Mouse (Mus musculus): ENCODE results near the gene Cyp2b10. TPM values are rescaled to one million over a fixed set of nuclear protein-coding genes. Genes with fewer than 3 reads are reported as not detected.

Cyp2b10 gene
- not detected in 2 replicates for polyA plus RNA-seq (2012; ENCODE audit: insufficient read depth, insufficient read length, low replicate concordance, missing spikeins)

- no peak within 1 kb of the TSS for H3K27ac ChIP-seq (ENCODE audit: insufficient read depth, low read depth, low read length)
- 76% methylated on average over 6 of the region's 6 CpGs for WGBS
- no peaks in the 10 kb centered on the region for H3K4me1 ChIP-seq (ENCODE audit: control insufficient read depth, insufficient read depth, low read length)
- TF ChIP-seq POLR2A (IDR thresholded peaks at IDR 0.05; ENCODE audit: insufficient read depth, low read depth, low read length) (no peak), CTCF (IDR thresholded peaks at IDR 0.05; ENCODE audit: insufficient read depth, low read depth, low read length) (no peak)
- no peak within 1 kb of the TSS for H3K4me3 ChIP-seq (ENCODE audit: insufficient read depth, low read depth, low read length)
These were observed at the start of gene Cyp2b10 for GRCm38 (mm10) chr7:25897411-25897810. Cyp2b10 (plus strand) TSS chr7:25897620.

- Histone ChIP-seq H3K4me3 (ENCODE audit: insufficient read depth, low read depth, low read length) (peak overlapping the region; percentile 59), H3K4me1 (ENCODE audit: control insufficient read depth, insufficient read depth, low read length) (no peaks in the 10 kb centered on the region), H3K27ac (ENCODE audit: insufficient read depth, low read depth, low read length) (no peak overlapping the region)
- WGBS, result 10% methylated on average over 13 of the region's 13 CpGs
- TF ChIP-seq CTCF (IDR thresholded peaks at IDR 0.05; ENCODE audit: insufficient read depth, low read depth, low read length) (peak; percentile 46; the same call in 1 of the 2 replicates), POLR2A (IDR thresholded peaks at IDR 0.05; ENCODE audit: insufficient read depth, low read depth, low read length) (no peak)
These were observed 49.5 kb upstream of the Cyp2b10 start for GRCm38 (mm10) chr7:25847722-25848443.

GRCm38 (mm10) chr7:25848444-25848812 is 49.0 kb upstream of the Cyp2b10 start:
- Histone ChIP-seq H3K4me3 (ENCODE audit: insufficient read depth, low read depth, low read length) (peak overlapping the region; percentile 59), H3K27ac (ENCODE audit: insufficient read depth, low read depth, low read length) (no peak overlapping the region), H3K4me1 (ENCODE audit: control insufficient read depth, insufficient read depth, low read length) (no peaks in the 10 kb centered on the region)
- TF ChIP-seq POLR2A (IDR thresholded peaks at IDR 0.05; ENCODE audit: insufficient read depth, low read depth, low read length), result no peak
- no peak for TF ChIP-seq CTCF (IDR thresholded peaks at IDR 0.05; ENCODE audit: insufficient read depth, low read depth, low read length)
- whole genome bisulfite sequencing, result 17% methylated on average over 11 of the region's 11 CpGs

- TF ChIP-seq POLR2A (IDR thresholded peaks at IDR 0.05; ENCODE audit: insufficient read depth, low read depth, low read length) (no peak), CTCF (IDR thresholded peaks at IDR 0.05; ENCODE audit: insufficient read depth, low read depth, low read length) (peak; percentile 53; the same call in 1 of the 2 replicates)
- Histone ChIP-seq H3K4me1 (ENCODE audit: control insufficient read depth, insufficient read depth, low read length) (no peaks in the 10 kb centered on the region), H3K27ac (ENCODE audit: insufficient read depth, low read depth, low read length) (no peak overlapping the region), H3K4me3 (ENCODE audit: insufficient read depth, low read depth, low read length) (no peak overlapping the region)
- 34% methylated on average over 8 of the region's 8 CpGs for WGBS
These were observed 42.3 kb upstream of the Cyp2b10 start for GRCm38 (mm10) chr7:25855082-25855481.

- Histone ChIP-seq H3K27ac (ENCODE audit: insufficient read depth, low read depth, low read length) (no peak overlapping the region), H3K4me3 (ENCODE audit: insufficient read depth, low read depth, low read length) (no peak overlapping the region), H3K4me1 (ENCODE audit: control insufficient read depth, insufficient read depth, low read length) (no peaks in the 10 kb centered on the region)
- no peak for TF ChIP-seq POLR2A (IDR thresholded peaks at IDR 0.05; ENCODE audit: insufficient read depth, low read depth, low read length)
- WGBS, result 22% methylated on average over 9 of the region's 9 CpGs
These were observed 37.2 kb upstream of the Cyp2b10 start for GRCm38 (mm10) chr7:25859962-25860870.

GRCm38 (mm10) chr7:25862365-25862764 is 35.1 kb upstream of the Cyp2b10 start:
- TF ChIP-seq POLR2A (IDR thresholded peaks at IDR 0.05; ENCODE audit: insufficient read depth, low read depth, low read length) (no peak), CTCF (IDR thresholded peaks at IDR 0.05; ENCODE audit: insufficient read depth, low read depth, low read length) (no peak)
- no peaks in the 10 kb centered on the region for H3K4me1 ChIP-seq (ENCODE audit: control insufficient read depth, insufficient read depth, low read length)
- no peak overlapping the region for H3K27ac ChIP-seq (ENCODE audit: insufficient read depth, low read depth, low read length)
- WGBS, result 85% methylated on average over 2 of the region's 2 CpGs
- no peak overlapping the region for H3K4me3 ChIP-seq (ENCODE audit: insufficient read depth, low read depth, low read length)

GRCm38 (mm10) chr7:25863756-25864155 is 33.7 kb upstream of the Cyp2b10 start:
- no peak overlapping the region for H3K4me3 ChIP-seq (ENCODE audit: insufficient read depth, low read depth, low read length)
- WGBS, result 52% methylated on average over 3 of the region's 3 CpGs
- no peak for TF ChIP-seq CTCF (IDR thresholded peaks at IDR 0.05; ENCODE audit: insufficient read depth, low read depth, low read length)
- no peak for TF ChIP-seq POLR2A (IDR thresholded peaks at IDR 0.05; ENCODE audit: insufficient read depth, low read depth, low read length)
- no peaks in the 10 kb centered on the region for H3K4me1 ChIP-seq (ENCODE audit: control insufficient read depth, insufficient read depth, low read length)
- H3K27ac ChIP-seq (ENCODE audit: insufficient read depth, low read depth, low read length), result no peak overlapping the region

GRCm38 (mm10) chr7:25864861-25865260 is 32.6 kb upstream of the Cyp2b10 start:
- 40% methylated on average over 5 of the region's 5 CpGs for WGBS
- Histone ChIP-seq H3K4me1 (ENCODE audit: control insufficient read depth, insufficient read depth, low read length) (no peaks in the 10 kb centered on the region), H3K4me3 (ENCODE audit: insufficient read depth, low read depth, low read length) (no peak overlapping the region), H3K27ac (ENCODE audit: insufficient read depth, low read depth, low read length) (no peak overlapping the region)
- no peak for TF ChIP-seq POLR2A (IDR thresholded peaks at IDR 0.05; ENCODE audit: insufficient read depth, low read depth, low read length)
- no peak for TF ChIP-seq CTCF (IDR thresholded peaks at IDR 0.05; ENCODE audit: insufficient read depth, low read depth, low read length)

- no peaks in the 10 kb centered on the region for H3K4me1 ChIP-seq (ENCODE audit: control insufficient read depth, insufficient read depth, low read length)
- H3K27ac ChIP-seq (ENCODE audit: insufficient read depth, low read depth, low read length), result no peak overlapping the region
- TF ChIP-seq POLR2A (IDR thresholded peaks at IDR 0.05; ENCODE audit: insufficient read depth, low read depth, low read length) (no peak), CTCF (IDR thresholded peaks at IDR 0.05; ENCODE audit: insufficient read depth, low read depth, low read length) (no peak)
- H3K4me3 ChIP-seq (ENCODE audit: insufficient read depth, low read depth, low read length), result no peak overlapping the region
- 67% methylated on average over 2 of the region's 2 CpGs for WGBS
These were observed 27.6 kb upstream of the Cyp2b10 start for GRCm38 (mm10) chr7:25869789-25870188.

Measured in olfactory bulb, adult 2 months (tissue).